Mouse (Mus musculus): Measurements from ENCODE around the gene Dpp6. TPM values are rescaled to one million over a fixed set of nuclear protein-coding genes. Genes with fewer than 3 reads are reported as not detected.

The Dpp6 gene
- polyA plus RNA-seq, 1 experiment from 2014 or later = 51.6 TPM

GRCm38 (mm10) chr5:27423766-27424165 is 606.8 kb downstream of the Dpp6 start:
- no peak overlapping the region for H3K27ac ChIP-seq (replicated peaks)
- H3K4me1 ChIP-seq (replicated peaks) = no peaks in the 10 kb centered on the region
- H3K27me3 ChIP-seq = no peaks in the 10 kb centered on the region
- H3K36me3 ChIP-seq = no peaks in the 10 kb centered on the region
- no peak overlapping the region for H3K4me3 ChIP-seq
- peak; percentile 75; the same call in 1 of the 2 replicates for ATAC-seq (ENCODE audit: low read depth)
- no peak overlapping the region for H3K9ac ChIP-seq
- 57% methylated on average over 3 of the region's 3 CpGs for WGBS
- H3K4me2 ChIP-seq = no peak overlapping the region
- no peaks in the 10 kb centered on the region for H3K9me3 ChIP-seq

- WGBS = 64% methylated on average over 3 of the region's 3 CpGs
- H3K27me3 ChIP-seq = no peaks in the 10 kb centered on the region
- H3K9ac ChIP-seq = no peak overlapping the region
- H3K4me3 ChIP-seq = no peak overlapping the region
- H3K9me3 ChIP-seq = no peaks in the 10 kb centered on the region
- no peaks in the 10 kb centered on the region for H3K36me3 ChIP-seq
- ATAC-seq (ENCODE audit: low read depth) = no peak
- no peak overlapping the region for H3K4me2 ChIP-seq
- no peaks in the 10 kb centered on the region for H3K4me1 ChIP-seq (replicated peaks)
- H3K27ac ChIP-seq (replicated peaks) = no peak overlapping the region
Observed at GRCm38 (mm10) chr5:27424484-27425080, 607.6 kb downstream of the Dpp6 start.

GRCm38 (mm10) chr5:27426200-27426599 is 609.2 kb downstream of the Dpp6 start:
- Histone ChIP-seq H3K9ac (no peak overlapping the region), H3K4me2 (no peak overlapping the region), H3K27me3 (no peaks in the 10 kb centered on the region), H3K27ac (replicated peaks) (no peak overlapping the region), H3K4me3 (no peak overlapping the region), H3K36me3 (no peaks in the 10 kb centered on the region), H3K4me1 (replicated peaks) (no peaks in the 10 kb centered on the region), H3K9me3 (no peaks in the 10 kb centered on the region)
- ATAC-seq (ENCODE audit: low read depth) = no peak
- WGBS = 70% methylated on average over 1 of the region's 1 CpGs

- Histone ChIP-seq H3K36me3 (no peaks in the 10 kb centered on the region), H3K4me2 (no peak overlapping the region)
- ATAC-seq (ENCODE audit: low read depth) = no peak
Observed at GRCm38 (mm10) chr5:27433584-27433983, 616.6 kb downstream of the Dpp6 start.

GRCm38 (mm10) chr5:27453201-27453845 is 636.3 kb downstream of the Dpp6 start:
- no peak for ATAC-seq (ENCODE audit: low read depth)
- Histone ChIP-seq H3K4me2 (no peak overlapping the region), H3K9me3 (no peaks in the 10 kb centered on the region), H3K27me3 (no peaks in the 10 kb centered on the region), H3K9ac (no peak overlapping the region), H3K27ac (replicated peaks) (no peak overlapping the region), H3K4me3 (no peak overlapping the region), H3K4me1 (replicated peaks) (no peaks in the 10 kb centered on the region), H3K36me3 (no peaks in the 10 kb centered on the region)
- WGBS = 47% methylated on average over 3 of the region's 3 CpGs

More at GRCm38 (mm10) chr5:27433584-27433983, 616.6 kb downstream of the Dpp6 start:
- H3K4me1 ChIP-seq (replicated peaks) = no peaks in the 10 kb centered on the region
- H3K4me3 ChIP-seq = no peak overlapping the region
- no peak overlapping the region for H3K27ac ChIP-seq (replicated peaks)
- no peaks in the 10 kb centered on the region for H3K9me3 ChIP-seq
- no peak overlapping the region for H3K9ac ChIP-seq
- no peaks in the 10 kb centered on the region for H3K27me3 ChIP-seq

GRCm38 (mm10) chr5:27454386-27454785 is 637.4 kb downstream of the Dpp6 start:
- WGBS = 88% methylated on average over 3 of the region's 3 CpGs
- no peaks in the 10 kb centered on the region for H3K36me3 ChIP-seq
- no peak for ATAC-seq (ENCODE audit: low read depth)
- H3K27ac ChIP-seq (replicated peaks) = no peak overlapping the region
- no peaks in the 10 kb centered on the region for H3K9me3 ChIP-seq
- H3K9ac ChIP-seq = no peak overlapping the region
- H3K4me3 ChIP-seq = no peak overlapping the region
- H3K4me2 ChIP-seq = no peak overlapping the region
- H3K27me3 ChIP-seq = no peaks in the 10 kb centered on the region
- no peaks in the 10 kb centered on the region for H3K4me1 ChIP-seq (replicated peaks)

GRCm38 (mm10) chr5:27456981-27457380 is 640.0 kb downstream of the Dpp6 start:
- Histone ChIP-seq H3K36me3 (no peaks in the 10 kb centered on the region), H3K4me1 (replicated peaks) (no peaks in the 10 kb centered on the region), H3K9ac (no peak overlapping the region), H3K27me3 (no peaks in the 10 kb centered on the region), H3K4me3 (no peak overlapping the region), H3K27ac (replicated peaks) (no peak overlapping the region), H3K9me3 (no peaks in the 10 kb centered on the region), H3K4me2 (no peak overlapping the region)
- WGBS = 82% methylated on average over 1 of the region's 1 CpGs
- no peak for ATAC-seq (ENCODE audit: low read depth)

- Histone ChIP-seq H3K27ac (replicated peaks) (no peak overlapping the region), H3K4me1 (replicated peaks) (no peaks in the 10 kb centered on the region), H3K27me3 (no peaks in the 10 kb centered on the region), H3K4me3 (no peak overlapping the region), H3K9ac (no peak overlapping the region), H3K9me3 (no peaks in the 10 kb centered on the region), H3K36me3 (no peaks in the 10 kb centered on the region), H3K4me2 (no peak overlapping the region)
- WGBS = 56% methylated on average over 1 of the region's 1 CpGs
- no peak for ATAC-seq (ENCODE audit: low read depth)
Observed at GRCm38 (mm10) chr5:27457686-27458085, 640.7 kb downstream of the Dpp6 start.

GRCm38 (mm10) chr5:27474964-27475465 is 658.0 kb downstream of the Dpp6 start:
- Histone ChIP-seq H3K27me3 (no peaks in the 10 kb centered on the region), H3K4me3 (no peak overlapping the region), H3K9ac (no peak overlapping the region), H3K27ac (replicated peaks) (no peak overlapping the region), H3K9me3 (no peaks in the 10 kb centered on the region), H3K4me2 (no peak overlapping the region), H3K4me1 (replicated peaks) (0 out of 2 replicates have a peak, but pooled peaks cover 9% of the 10 kb centered on the region), H3K36me3 (peaks cover 13% of the 10 kb centered on the region; the same call in 1 of the 2 replicates)
- ATAC-seq (ENCODE audit: low read depth) = no peak
- 83% methylated on average over 4 of the region's 4 CpGs for WGBS

- Histone ChIP-seq H3K9ac (no peak overlapping the region), H3K27ac (replicated peaks) (no peak overlapping the region), H3K27me3 (no peaks in the 10 kb centered on the region), H3K4me3 (no peak overlapping the region), H3K4me2 (no peak overlapping the region), H3K9me3 (no peaks in the 10 kb centered on the region), H3K4me1 (replicated peaks) (0 out of 2 replicates have a peak, but pooled peaks cover 15% of the 10 kb centered on the region), H3K36me3 (no peaks in the 10 kb centered on the region)
- ATAC-seq (ENCODE audit: low read depth) = no peak
- 82% methylated on average over 2 of the region's 2 CpGs for WGBS
Observed at GRCm38 (mm10) chr5:27481706-27482105, 664.7 kb downstream of the Dpp6 start.

- WGBS = 48% methylated on average over 1 of the region's 1 CpGs
- peak; percentile 62 for ATAC-seq (ENCODE audit: low read depth)
- Histone ChIP-seq H3K4me2 (no peak overlapping the region), H3K9ac (no peak overlapping the region), H3K4me3 (no peak overlapping the region), H3K27ac (replicated peaks) (peak overlapping the region; percentile 23; the same call in 1 of the 2 replicates), H3K36me3 (no peaks in the 10 kb centered on the region), H3K9me3 (no peaks in the 10 kb centered on the region), H3K27me3 (no peaks in the 10 kb centered on the region), H3K4me1 (replicated peaks) (0 out of 2 replicates have a peak, but pooled peaks cover 13% of the 10 kb centered on the region)
Observed at GRCm38 (mm10) chr5:27486138-27486537, 669.1 kb downstream of the Dpp6 start.

- Histone ChIP-seq H3K27ac (replicated peaks) (0 out of 2 replicates have a peak overlapping the region, but pooled peaks have one; percentile 9), H3K4me2 (no peak overlapping the region), H3K4me3 (no peak overlapping the region), H3K9me3 (no peaks in the 10 kb centered on the region), H3K9ac (no peak overlapping the region), H3K36me3 (no peaks in the 10 kb centered on the region), H3K4me1 (replicated peaks) (0 out of 2 replicates have a peak, but pooled peaks cover 10% of the 10 kb centered on the region), H3K27me3 (no peaks in the 10 kb centered on the region)
- peak; percentile 59; the same call in 1 of the 2 replicates for ATAC-seq (ENCODE audit: low read depth)
- 62% methylated on average over 4 of the region's 4 CpGs for WGBS
Observed at GRCm38 (mm10) chr5:27490942-27491341, 673.9 kb downstream of the Dpp6 start.
